Mouse (Mus musculus) heart, postnatal 0 days (tissue): ENCODE results near the gene Sar1a.

Experiments
- CTCF ChIP-seq: IDR thresholded peaks from 2 replicates; pipeline ENCODE4 v1.5.1; 2016; ENCODE audit warnings: antibody characterized with exemption, control low read depth, low read depth
- EP300 ChIP-seq: IDR thresholded peaks from 2 replicates; pipeline ENCODE4 v1.6.1; 2016; ENCODE audit warnings: antibody characterized with exemption, low read depth

DNA sequence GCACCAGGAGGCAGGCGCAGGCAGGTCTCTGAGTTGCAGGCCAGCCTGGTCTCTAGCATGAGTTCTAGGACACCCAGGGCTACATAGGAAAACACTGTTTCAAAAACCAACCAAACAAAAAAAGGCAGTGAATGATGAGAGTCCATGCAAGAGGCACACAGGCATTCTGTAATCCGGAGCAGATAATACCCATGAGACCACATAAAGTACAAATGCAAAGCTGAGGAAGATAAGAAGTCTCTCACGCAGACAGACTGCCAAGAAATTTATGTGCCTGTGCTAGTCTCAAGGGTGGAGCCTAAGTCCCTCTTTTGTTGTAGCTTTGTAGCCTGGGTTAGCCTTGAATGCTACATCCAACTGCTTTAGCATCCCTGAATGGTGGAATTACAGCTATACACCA lies 14.4 kb upstream of the Sar1a start:
- no peak for TF ChIP-seq CTCF
- no peak for TF ChIP-seq EP300
